Mouse (Mus musculus) kidney, postnatal 36 days (tissue): ENCODE measurements around the gene Bdh1.
"Not testable (repeated sequence)": the region's sequence is repeated elsewhere in the genome, so short reads cannot be mapped to it uniquely, and the experiment has no call there.

ENCODE experiments used
- DNase-seq, 2 experiments: peaks; one replicate each; pipeline ENCODE4 v3.0.0; 2021 to 2022; ENCODE audit warnings: mixed read lengths in 2 of 2

Gene Bdh1

DNA sequence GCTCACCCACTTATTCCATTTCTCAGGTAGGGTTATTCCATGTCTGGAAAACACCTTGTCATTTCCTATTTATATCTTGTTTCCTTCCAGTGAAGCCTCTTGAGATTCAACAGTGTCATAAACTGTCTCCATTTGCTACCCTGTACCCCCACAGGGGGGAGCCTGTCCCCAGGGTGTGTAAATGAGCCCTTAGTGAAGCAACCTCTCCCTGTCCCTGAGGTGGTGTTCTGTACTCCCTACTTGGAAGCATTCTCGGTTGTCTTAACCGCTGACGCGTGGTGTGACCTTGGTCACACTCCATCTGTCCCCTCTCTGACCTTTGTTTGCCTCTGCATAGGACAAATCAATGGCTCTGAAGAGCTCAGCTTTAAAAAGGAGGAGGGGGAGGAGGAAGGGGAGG, 43.5 kb downstream of the Bdh1 start:
- DNase-seq: peak; percentile 36 to 74

DNA sequence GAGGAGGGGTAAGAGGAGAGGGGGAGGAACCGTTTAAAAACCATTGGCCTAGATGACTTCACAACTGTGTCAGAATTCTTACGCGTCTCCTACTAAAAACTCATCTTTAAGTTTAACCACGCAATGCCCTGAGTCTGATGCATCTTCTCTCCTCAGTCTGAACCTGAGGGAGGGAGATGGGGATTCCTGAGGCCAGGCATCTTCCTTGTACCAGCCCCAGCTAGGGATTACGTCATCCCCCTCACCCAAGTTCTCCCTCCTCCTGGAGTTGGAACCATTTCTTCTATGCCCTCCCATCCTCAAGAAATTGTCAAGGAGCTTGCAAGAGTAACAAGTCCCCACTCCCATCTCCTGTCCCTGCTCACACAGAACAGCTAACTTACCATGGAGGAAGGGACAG, 44.0 kb downstream of the Bdh1 start:
- no peak for DNase-seq

DNA sequence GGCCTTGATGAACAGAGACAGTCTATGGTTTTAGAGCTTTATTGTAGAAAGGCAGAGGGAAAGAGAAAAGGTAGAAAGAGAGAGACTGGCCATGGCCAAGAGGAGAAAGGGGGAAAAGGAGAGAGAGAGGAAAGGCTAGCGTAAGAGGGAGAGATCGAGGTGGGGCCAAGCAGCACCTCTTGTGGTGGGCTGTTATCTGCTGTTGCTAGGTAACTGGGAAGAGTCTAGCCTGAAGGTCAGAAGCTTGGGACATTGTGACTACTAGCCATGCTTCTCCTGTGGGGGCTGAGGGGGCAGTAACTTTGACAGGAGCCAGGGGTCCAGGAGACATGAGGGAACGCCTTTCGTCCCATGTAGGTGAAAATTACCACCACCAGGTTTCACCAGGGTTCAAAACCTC, 48.7 kb downstream of the Bdh1 start:
- DNase-seq: not testable (repeated sequence)

DNA sequence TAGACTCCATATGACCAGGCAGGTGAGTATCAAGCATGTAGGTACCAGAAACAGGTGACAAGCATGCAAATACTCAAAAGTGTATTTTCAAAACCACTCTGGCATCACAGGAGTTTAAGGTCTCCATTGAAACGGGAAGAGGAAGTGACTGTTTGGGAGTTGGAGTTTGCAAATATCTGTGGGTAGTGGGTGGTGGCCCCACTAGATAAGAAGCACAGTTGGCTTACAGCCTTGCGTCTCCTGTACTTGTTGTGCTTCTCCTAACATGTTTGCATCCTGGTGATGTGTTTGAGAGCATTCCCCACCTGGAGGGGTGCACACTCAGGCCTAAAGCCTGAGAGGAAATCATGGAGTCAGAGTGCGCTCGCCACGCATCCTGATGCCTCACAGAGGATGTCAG, 49.9 kb downstream of the Bdh1 start:
- DNase-seq: no peak

DNA sequence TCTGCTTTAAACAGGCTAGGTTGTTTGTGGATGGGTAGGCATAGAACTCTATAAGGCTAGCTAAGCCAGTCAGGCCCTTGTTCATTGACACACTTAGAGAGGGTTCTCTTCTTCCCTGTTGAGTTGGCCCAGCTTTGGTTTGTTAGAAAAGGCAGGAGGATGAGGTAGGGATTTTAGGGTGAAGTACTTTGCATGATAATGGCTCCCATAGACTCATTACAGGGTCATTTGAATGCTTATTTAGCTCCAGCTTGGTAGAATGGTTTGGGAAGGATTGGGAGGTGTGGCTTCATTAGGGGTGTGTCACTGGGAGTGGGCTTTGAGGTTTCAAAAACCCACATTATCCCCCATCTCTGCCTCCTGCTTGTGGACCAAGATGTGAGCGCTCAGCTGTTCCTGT, 51.1 kb downstream of the Bdh1 start:
- no peak for DNase-seq

DNA sequence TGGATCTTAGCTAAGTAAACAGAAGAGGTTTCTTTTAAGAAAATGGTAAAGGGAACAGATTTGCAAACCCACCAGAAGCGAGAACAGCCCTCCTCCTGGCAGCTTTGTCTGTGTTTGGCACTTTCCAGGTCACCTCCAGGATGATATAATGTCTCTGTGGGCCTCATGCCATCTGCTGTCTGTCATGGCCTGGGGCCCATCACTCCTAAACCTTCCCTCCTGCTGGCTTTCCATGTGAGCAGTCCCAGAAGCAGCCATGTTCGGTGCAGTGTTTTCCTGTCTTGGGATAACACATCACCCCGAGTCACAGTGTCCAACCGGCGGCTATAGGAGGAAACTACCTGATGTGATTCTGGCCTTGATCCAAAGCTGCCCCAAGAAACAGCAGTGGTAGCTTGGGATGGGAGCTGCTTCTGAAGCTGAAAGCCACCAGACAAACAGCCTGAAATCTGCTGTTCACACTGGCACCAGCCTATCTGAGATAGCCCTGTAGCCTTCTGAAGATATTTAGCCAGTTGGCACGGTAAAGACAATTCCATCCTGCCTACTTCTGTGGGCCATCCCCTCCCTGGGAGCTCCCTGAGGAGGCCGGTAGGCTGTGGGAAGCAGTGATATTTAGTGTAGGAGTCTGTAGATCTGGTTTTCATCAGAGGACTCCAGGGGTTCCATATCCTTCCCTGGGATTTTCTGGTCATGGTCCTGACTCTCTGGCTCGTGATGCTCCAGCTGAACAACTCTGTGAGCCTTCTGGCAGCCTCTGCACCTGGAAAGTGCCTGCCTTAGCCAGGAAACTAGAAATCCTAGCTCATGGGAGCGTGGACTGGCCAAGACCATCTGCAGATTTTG, 53.3 kb downstream of the Bdh1 start:
- DNase-seq: no peak

DNA sequence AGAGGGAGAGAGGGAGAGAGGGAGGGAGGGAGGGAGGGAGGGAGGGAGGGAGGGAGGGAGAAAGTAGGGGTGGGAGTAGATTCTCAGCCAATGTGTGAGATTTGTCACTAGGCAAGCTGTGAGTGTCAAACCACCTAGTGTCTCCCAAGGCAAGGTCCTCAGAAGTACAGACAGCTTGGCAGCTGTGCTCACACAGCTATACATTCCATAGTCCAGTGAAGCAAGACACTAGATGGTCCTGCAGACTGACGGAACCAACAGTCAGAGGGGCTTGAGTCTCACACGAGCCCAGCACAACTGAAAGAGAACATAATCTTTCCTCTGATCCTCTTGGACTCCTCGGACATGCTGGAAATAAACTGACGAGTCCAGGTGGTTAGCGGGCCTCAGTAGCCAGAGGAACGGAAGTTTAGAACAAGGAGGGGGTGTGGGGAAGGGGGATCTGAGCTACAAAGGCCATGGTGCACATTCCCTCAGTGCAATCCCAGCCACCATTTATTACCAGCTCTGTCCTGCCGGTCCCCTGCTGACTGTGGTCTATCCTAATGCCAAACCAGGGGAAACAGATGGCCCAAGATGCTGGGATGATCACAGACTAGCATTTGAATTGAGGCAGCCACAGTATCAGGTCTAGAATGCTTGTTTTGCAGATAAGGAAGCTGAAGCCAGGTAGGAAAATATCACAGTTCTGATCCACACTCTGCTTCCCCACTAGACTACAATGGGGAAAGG, 55.0 kb downstream of the Bdh1 start:
- no peak for DNase-seq

DNA sequence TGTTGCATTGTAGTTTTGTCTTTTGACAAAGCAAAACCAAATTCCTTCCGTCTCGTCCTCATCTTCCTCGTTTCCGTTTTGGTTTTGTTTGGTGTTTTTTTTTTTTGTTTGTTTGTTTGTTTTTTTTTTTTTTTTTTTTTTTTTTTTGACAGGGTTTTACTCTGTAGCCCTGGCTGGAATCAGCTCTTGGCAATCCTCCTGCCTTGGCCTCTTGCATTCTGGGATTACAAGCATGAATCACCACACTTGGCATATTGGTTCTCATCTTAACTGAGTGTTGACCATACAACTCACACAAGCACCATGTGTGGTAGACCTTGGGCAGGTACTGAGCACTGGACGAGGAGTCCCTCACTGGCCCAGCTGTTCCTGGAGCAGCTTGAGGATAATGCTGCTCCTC, 63.3 kb downstream of the Bdh1 start:
- no peak for DNase-seq

DNA sequence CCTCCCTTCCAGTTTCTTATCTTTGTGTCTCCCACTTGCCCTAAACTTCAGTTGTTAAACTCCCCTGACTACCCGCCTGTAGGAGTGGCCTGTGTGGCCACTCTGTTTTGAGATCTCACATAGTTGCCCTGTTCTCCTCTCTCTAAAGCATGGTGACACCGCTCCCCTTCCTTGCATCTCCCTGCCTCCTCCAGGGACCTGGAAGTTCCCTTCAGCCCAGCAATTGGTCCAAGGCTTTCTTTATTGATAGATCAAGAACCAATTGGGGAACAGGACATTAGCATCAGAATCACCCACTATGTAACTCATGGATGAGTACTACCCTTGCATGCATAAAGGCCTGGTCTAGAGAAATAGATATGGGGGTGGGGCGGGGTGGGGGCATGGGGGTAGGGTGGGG, 65.2 kb downstream of the Bdh1 start:
- no peak for DNase-seq

DNA sequence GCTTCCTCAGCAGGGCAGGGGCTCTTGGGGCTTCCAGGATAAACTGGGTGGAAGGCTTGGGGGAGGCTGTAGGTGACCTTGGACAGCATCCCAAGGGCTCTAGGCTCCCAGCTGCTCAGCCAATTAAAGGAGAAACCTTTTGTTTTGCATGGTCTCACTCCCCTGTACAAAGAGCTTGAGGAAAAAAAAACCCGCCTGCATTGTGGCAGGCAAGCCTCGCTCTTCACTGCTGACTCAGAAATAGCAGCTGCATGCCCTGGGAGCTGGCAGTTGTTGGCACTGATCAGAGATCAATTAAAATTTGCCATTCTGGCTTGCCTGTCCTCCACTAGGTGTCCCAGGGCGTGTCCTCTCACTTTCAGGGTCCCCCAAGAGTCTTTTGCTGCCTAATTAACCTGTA, 67.0 kb downstream of the Bdh1 start:
- DNase-seq: no peak

DNA sequence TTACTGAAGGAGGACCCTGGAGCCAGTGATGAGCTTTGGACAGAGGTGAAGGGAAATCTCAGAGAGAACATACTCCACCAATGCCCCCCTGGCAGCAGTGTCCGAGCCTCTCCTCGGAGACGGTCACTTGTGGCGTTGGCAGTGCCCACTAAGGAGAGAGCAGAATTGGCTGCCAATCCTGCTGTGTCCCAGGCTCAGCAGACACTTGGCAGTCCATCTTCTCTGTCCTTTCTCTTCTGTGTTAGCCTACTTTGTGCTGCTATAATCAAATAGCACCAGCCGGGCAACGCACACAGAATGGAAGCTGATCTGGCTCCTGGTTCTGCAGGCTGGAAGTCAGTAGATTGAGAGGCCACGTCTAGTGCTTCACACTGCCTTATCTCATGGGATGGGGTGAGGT, 68.9 kb downstream of the Bdh1 start:
- DNase-seq: no peak

DNA sequence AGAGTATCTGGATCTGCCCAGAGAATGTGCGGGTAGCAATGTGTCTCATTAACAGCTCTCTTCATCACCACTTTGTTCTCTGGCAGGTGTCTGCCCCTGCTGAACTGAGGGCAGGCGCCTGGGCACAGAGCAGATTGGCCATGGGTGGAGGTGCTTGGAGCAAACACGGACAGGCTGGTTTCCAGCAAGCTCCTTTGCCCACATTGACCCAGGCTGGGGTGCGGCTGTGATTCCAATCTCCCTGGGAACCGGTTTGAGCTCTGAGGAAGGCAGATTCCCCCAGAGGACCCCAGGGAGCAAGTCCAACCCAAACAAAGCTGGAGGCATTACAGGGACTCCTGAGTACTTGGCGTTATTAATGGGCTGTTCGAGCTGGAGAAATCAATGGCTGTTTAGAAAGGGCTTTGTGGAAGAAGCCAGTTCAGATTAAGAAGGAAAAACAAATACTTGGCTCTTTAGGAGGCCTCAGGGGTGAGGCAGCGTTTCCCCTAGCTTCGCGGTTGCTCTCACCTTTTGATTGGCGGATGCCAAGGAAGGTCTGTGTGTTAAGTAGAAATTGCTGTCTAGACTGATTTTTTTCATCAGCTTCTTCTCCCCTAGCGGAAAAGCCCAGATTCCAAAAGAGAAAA, 71.0 kb downstream of the Bdh1 start:
- DNase-seq: no peak

DNA sequence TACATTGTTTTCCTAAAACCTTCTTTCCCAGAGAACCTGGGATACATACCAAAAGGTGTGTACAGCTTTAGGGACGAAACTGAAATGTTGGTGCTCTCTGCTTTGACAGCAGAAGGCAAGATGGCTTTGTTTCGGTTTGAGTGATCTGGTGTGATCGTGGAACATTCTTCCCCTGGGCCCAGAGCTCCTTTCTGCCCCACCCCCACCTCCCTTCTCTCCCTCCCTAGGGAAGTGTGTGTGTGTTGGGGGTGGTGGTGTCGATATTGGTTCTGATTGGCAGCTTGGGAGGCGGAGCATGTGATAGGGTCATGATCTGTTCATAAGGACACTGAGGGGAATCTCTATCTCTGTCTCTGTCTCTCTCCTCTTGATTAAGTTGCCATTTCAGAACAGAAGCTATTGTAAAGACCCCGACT, 71.5 kb downstream of the Bdh1 start:
- DNase-seq: no peak

DNA sequence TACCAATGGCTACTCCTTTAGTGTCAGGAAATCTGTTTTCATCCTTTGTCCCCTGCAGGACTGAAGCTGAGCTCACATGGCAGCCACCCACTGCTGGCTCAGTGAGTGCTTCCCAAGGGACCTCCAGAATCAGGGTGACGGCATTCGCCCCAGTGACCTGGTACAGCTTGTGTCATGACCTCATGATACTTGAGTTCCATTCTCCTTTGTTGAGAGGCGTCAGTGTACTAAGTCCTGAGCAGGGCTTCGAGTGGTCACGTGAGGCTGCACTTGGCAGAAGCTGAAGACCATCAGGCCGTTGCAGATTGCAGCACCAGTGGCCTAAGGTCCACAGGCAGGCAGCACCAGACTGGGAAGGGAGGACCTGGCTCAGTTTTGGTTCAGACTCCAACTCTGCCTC, 71.9 kb downstream of the Bdh1 start:
- peak; percentile 34 to 49 for DNase-seq

DNA sequence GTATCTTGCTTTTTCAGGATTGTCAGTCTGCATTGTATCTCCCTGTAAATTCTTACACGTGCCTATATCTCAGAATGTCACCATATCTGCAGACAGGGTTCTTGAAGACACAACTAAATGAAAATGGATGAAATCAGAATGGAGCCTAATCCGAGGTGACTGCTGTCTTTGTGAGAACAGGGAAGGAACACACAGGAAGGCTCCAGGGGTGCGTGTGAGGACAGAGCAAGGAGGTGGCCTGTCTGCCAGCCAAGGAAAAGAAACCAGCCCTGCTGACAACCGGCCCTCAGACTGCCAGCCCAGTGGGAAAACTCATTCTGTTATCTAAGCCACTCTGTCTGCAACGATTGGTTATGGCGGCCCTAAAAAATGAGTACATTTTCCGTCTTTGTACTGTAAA, 73.3 kb downstream of the Bdh1 start:
- no peak for DNase-seq

DNA sequence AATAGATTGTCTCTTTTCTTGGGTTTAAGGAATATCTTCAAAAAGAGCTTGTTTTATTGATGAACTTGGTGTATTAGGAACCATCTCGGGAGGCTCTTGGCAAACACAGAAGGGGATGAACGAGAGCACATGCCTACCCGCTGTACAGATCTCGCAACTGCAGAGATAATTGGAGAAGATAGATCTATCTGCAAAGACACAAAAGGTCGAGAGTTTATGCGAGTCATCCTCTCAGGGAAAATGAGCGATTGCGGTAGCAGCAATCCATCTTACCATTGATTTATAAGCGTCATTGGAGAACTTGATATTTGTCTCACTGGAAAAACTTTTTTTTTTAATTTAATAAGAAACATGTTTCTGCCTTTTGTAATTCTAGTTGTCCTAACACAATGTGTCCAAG, 73.7 kb downstream of the Bdh1 start:
- no peak for DNase-seq

DNA sequence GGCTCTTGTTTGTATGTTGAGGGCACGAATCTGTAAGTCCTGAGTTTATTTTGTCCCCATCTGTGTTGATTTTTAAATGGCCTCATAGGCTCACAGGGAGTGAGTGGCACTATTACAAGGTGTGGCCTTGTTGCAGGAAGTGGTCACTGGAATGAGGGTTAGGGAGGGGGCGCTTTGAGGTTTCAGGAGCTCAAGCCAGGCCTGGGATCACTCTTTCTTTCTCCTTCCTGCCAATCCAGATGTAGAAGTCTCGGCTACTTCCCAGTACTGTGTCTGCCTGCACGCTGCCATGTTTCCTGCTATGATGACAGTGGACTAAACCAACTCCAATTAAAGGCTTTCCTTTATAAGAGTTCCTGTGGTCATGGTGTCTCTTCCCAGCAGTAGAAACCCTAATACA, 76.3 kb downstream of the Bdh1 start:
- DNase-seq: no peak

DNA sequence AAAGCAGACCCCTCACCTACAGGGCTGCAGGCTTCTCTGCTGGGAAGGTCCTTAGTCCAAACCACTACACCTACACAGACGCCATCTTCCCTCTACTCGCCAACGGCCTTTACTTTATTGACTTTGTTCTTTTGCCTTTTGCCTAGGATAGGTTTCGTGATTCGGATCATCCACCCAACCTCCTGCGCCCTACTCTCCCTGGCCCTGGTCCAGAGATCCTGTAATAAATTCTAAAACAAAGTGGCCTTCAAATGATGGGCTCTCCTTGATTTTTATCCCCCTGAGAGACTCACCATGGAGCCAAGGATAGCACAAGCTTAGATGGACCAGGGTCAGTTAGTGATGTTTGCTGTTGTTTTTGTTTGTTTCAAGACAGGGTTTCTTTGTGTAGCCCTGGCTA, 76.9 kb downstream of the Bdh1 start:
- DNase-seq: no peak

DNA sequence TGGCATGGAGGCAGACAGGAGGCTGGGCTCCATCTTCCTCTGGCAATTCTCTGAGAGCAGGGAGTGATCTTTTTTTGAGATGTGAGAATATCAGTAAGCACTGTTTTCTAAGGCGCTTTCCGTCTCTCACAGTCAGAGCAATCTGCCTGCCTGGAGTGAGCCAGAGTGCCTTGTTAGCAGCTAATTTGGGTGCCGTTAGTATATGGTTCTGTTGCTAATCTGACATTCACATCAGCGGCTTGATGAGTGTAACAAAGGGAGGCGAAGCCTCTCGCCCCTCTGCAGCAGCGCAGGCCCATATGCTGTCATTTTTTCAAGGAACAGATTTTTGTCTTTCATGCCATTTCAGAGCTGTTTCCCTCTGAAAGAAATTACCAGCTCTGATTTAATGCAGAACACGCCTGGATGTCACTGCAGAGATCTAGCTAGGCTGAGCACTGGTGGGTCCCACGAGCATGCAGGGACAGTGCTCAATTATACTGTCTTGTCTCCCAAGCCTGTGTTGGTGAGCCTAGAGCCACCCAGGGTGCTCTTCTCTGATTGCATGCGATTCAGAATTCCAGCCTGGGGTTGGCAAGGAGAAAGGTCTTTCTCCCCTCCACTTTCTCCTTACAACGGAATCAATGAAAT, 77.7 kb downstream of the Bdh1 start:
- no peak for DNase-seq

DNA sequence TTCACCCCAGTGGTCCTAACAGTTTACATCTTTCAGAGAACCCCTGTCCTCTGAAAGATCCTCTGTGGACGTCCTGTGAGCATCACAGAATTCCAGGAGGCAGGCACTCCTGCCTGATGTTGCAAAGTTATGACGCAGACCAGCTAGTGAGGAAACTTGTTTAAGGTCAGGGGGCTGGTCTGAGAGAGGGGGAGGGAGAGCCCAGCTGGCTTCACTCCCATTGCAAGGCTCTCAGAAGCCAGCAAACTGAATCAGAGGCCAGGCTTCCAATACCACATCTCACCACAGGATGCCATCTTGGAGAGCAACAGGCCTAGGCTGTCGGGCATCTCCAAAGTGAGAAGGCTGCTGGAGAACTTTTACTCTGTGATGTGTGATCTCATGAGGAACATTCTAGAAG, 78.5 kb downstream of the Bdh1 start:
- no peak for DNase-seq

DNA sequence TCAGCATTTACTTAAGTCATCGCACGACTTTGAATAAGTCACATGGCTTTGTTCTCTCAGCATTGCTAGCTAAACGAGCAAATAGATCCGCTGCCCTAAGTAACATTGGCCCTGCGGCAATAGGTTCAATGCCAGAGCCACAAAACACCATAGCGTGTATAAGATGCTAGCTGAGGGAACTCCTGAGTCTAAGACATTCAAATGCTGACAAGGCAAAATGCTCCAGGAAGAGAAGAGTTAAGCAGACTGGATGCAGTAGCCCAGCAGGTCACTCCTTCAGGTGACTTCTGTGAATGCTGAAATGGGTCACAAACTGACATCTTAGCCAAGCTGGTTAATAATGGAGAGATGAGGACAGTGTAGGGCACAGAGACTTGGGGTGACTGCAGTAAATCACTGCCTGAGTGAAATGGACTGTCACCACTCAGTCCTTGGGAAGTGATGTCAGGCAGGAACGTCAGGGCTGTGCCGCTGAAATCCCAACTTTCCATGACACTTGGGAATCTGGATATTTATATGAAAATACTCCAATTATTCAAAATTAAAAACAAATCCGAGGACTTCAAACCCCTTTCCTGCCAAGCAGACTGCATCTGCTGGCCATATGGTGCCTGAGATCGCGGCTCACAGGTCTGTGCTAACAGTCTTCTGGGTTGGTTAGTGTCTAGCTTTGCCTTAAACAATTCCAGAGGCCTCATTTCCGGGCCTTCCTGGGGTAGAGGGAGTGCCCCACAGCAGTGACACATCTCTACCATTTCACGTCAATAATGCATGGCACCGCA, 79.1 kb downstream of the Bdh1 start:
- DNase-seq: no peak

DNA sequence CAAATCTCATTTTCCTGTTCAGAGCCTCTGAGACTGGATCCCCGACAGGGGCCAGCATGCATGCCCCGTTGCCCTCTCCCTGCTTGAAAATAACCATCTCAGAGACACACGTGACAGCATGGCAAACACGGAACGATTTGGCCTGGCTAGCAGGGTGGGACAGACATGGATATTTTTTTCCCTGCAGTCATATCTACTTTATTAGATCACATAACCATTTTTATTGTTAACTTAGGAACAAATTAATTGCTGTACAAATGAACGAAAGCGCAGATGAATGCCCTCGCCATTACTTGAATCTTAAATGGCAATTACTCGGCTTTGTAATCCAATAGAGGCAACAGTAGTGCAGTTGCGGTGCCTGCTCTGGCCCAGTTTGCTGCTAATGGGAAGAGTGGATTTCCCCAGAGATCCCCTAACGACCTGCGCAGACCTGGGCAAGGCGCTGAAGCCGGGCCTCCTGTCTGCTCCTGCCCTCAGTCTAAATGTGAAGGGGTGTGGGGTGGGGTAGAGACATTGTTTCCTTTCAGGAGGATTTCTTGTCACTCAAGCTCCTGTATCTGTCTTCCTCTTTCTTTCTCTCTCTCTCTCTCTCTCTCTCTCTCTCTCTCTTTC, 79.8 kb downstream of the Bdh1 start:
- DNase-seq: no peak
